Mouse (Mus musculus): ENCODE data around the gene Sh3pxd2a.

Gene Sh3pxd2a

GRCm38 (mm10) chr19:47436236-47436635 lies 28.0 kb downstream of the Sh3pxd2a start:
- DNase-seq = no peak

- no peak for DNase-seq
These were observed 29.5 kb downstream of the Sh3pxd2a start for GRCm38 (mm10) chr19:47434655-47435054.

GRCm38 (mm10) chr19:47432339-47432738 lies 31.9 kb downstream of the Sh3pxd2a start:
- DNase-seq = no peak

GRCm38 (mm10) chr19:47431189-47431931 lies 32.8 kb downstream of the Sh3pxd2a start:
- DNase-seq = no peak

- no peak for DNase-seq
These were observed 34.0 kb downstream of the Sh3pxd2a start for GRCm38 (mm10) chr19:47430160-47430559.

- DNase-seq = no peak
These were observed 35.0 kb downstream of the Sh3pxd2a start for GRCm38 (mm10) chr19:47429245-47429644.

- no peak for DNase-seq
These were observed 35.4 kb downstream of the Sh3pxd2a start for GRCm38 (mm10) chr19:47428794-47429193.

GRCm38 (mm10) chr19:47427841-47428789 lies 36.1 kb downstream of the Sh3pxd2a start:
- DNase-seq = no peak

GRCm38 (mm10) chr19:47423632-47424031 lies 40.6 kb downstream of the Sh3pxd2a start:
- no peak for DNase-seq

- DNase-seq = no peak
These were observed 42.9 kb downstream of the Sh3pxd2a start for GRCm38 (mm10) chr19:47421128-47421898.

GRCm38 (mm10) chr19:47420539-47420938 lies 43.7 kb downstream of the Sh3pxd2a start:
- DNase-seq = no peak

GRCm38 (mm10) chr19:47419208-47419607 lies 45.0 kb downstream of the Sh3pxd2a start:
- DNase-seq = no peak

GRCm38 (mm10) chr19:47416161-47416560 lies 48.0 kb downstream of the Sh3pxd2a start:
- no peak for DNase-seq

- DNase-seq = no peak
These were observed 49.9 kb downstream of the Sh3pxd2a start for GRCm38 (mm10) chr19:47414142-47414905.

- DNase-seq = no peak
These were observed 50.7 kb downstream of the Sh3pxd2a start for GRCm38 (mm10) chr19:47413458-47414005.

- DNase-seq = no peak
These were observed 51.5 kb downstream of the Sh3pxd2a start for GRCm38 (mm10) chr19:47412566-47413248.

- DNase-seq = no peak
These were observed 53.9 kb downstream of the Sh3pxd2a start for GRCm38 (mm10) chr19:47410301-47410700.

- DNase-seq = no peak
These were observed 55.1 kb downstream of the Sh3pxd2a start for GRCm38 (mm10) chr19:47409142-47409541.

- no peak for DNase-seq
These were observed 55.5 kb downstream of the Sh3pxd2a start for GRCm38 (mm10) chr19:47408656-47409055.

GRCm38 (mm10) chr19:47407332-47407731 lies 56.9 kb downstream of the Sh3pxd2a start:
- DNase-seq = no peak

- DNase-seq = no peak
These were observed 57.7 kb downstream of the Sh3pxd2a start for GRCm38 (mm10) chr19:47406524-47406923.
